Mouse (Mus musculus) intestine, postnatal 0 days (tissue): ENCODE results near the gene E330021D16Rik. TPM values are rescaled to one million over a fixed set of nuclear protein-coding genes. Genes with fewer than 3 reads are reported as not detected.
"Not testable (repeated sequence)": the region's sequence is repeated elsewhere in the genome, so short reads cannot be mapped to it uniquely, and the experiment has no call there.

Experiments used
- ATAC-seq: fragments of 200-750 bp; cut with Nextera tagmentation; 2 replicates; pipeline ENCODE4 v1.8.0; 2017; ENCODE audit warnings: mild to moderate bottlenecking, moderate TSS enrichment, moderate library complexity
- H3K27ac ChIP-seq: fragments of 300-500 bp; sonication (generic); 2 replicates; pipeline ENCODE4 v1.5.1; 2014; ENCODE audit warnings: mild to moderate bottlenecking, low read depth, low read length, moderate library complexity
- H3K27me3 ChIP-seq: fragments of 300-500 bp; sonication (generic); replicated peaks from 2 replicates; pipeline ENCODE4 v1.6.1; 2014; ENCODE audit warnings: low read length, mixed read lengths; ENCODE audit not compliant: control insufficient read depth, insufficient read depth
- H3K36me3 ChIP-seq: fragments of 300-500 bp; sonication (generic); 2 replicates; pipeline ENCODE4 v1.6.1; 2014; ENCODE audit warnings: mild to moderate bottlenecking, moderate library complexity; ENCODE audit not compliant: control insufficient read depth, insufficient read depth
- H3K4me1 ChIP-seq: fragments of 300-500 bp; sonication (generic); replicated peaks from 2 replicates; pipeline ENCODE4 v1.6.1; 2014; ENCODE audit warnings: antibody characterized with exemption, low read length, mixed read lengths; ENCODE audit not compliant: control insufficient read depth, insufficient read depth
- H3K4me2 ChIP-seq: fragments of 300-500 bp; sonication (generic); replicated peaks from 2 replicates; pipeline ENCODE4 v1.6.1; 2014; ENCODE audit warnings: low read depth, mild to moderate bottlenecking, moderate library complexity
- H3K4me3 ChIP-seq: fragments of 300-500 bp; sonication (generic); 2 replicates; pipeline ENCODE4 v1.5.1; 2014; ENCODE audit warnings: low read depth, low read length
- H3K9ac ChIP-seq: fragments of 300-500 bp; sonication (generic); 2 replicates; pipeline ENCODE4 v1.6.1; 2014; ENCODE audit warnings: mild to moderate bottlenecking, low read depth, low read length
- H3K9me3 ChIP-seq: fragments of 300-500 bp; sonication (generic); 2 replicates; pipeline ENCODE4 v1.6.1; 2016; ENCODE audit warnings: mixed run types; ENCODE audit not compliant: control insufficient read depth
- CTCF ChIP-seq: sonication (generic); IDR thresholded peaks from 2 replicates; pipeline ENCODE4 v1.5.1; 2016; ENCODE audit warnings: low read depth, mild to moderate bottlenecking, control low read depth, antibody characterized with exemption, moderate library complexity
- WGBS: fragments of 180-500 bp; shearing (Covaris S2); extraction: QIAGEN DNeasy Blood & Tissue Kit; methylation state at CpG from one replicate; pipeline ENCODE4 v1.1.7; 2014; 5-methylcytosine and 5-hydroxymethylcytosine counted together
- polyA plus RNA-seq: library from polyadenylated mRNA; unstranded; fragments of >200 nt; fragmentation: Nextera tagmentation; extraction: Ambion mirVana; gene quantifications from 2 replicates; pipeline ENCODE4 v1.2.1, GENCODE M21; 2015

E330021D16Rik gene
- polyA plus RNA-seq, 1 experiment from 2014 or later: not detected

DNA sequence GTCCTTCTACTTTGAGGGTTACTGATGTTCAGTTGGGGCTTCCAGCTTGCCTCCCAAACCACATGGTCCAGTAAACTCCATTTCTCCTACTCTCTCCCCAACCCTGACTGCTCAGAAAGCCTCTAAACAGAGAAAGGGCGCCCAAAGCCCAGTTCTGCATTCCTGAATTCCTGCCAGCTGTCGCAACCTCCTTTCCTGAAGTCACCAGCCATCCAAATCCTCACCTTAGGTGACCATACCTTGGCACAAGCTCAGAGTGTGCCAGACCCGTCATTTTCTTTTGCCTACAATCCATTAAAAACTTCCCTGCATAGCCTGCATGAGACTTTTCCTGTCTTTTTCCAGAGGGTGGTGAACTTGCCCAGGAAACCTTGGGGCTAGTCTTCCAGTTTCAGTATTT lies 40.3 kb upstream of the E330021D16Rik start:
- no peak for TF ChIP-seq CTCF
- Histone ChIP-seq H3K27me3 (no peaks in the 10 kb centered on the region), H3K27ac (no peak overlapping the region), H3K4me3 (no peak overlapping the region), H3K36me3 (no peaks in the 10 kb centered on the region), H3K9ac (no peak overlapping the region), H3K4me2 (no peak overlapping the region), H3K9me3 (no peaks in the 10 kb centered on the region), H3K4me1 (0 out of 2 replicates have a peak, but pooled peaks cover 5% of the 10 kb centered on the region)
- ATAC-seq: no peak
- WGBS: 70% methylated on average over 3 of the region's 3 CpGs

DNA sequence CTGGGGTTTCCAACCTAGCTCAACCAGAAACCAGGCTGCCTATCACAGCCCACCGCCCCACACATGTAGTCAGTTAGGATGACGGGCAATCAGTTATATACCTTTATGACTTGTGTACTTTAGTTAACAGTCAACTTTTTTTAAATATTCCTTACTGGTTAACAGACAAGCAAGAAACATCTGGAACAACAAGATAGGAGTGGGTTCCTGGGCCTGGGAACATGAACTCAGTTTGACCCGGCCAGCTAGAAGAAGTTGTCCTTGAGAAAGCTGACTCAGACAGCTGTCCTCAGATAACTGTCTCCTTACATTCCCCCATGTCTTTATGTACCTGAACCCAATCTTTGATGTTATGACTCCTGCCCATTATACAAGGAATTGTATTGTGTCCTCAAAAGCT lies 37.3 kb upstream of the E330021D16Rik start:
- Histone ChIP-seq H3K27ac (no peak overlapping the region), H3K9me3 (no peaks in the 10 kb centered on the region), H3K36me3 (no peaks in the 10 kb centered on the region), H3K4me2 (no peak overlapping the region), H3K27me3 (no peaks in the 10 kb centered on the region), H3K9ac (no peak overlapping the region), H3K4me1 (0 out of 2 replicates have a peak, but pooled peaks cover 5% of the 10 kb centered on the region), H3K4me3 (no peak overlapping the region)
- ATAC-seq: no peak
- no peak for TF ChIP-seq CTCF
- WGBS: 40% methylated on average over 3 of the region's 3 CpGs

DNA sequence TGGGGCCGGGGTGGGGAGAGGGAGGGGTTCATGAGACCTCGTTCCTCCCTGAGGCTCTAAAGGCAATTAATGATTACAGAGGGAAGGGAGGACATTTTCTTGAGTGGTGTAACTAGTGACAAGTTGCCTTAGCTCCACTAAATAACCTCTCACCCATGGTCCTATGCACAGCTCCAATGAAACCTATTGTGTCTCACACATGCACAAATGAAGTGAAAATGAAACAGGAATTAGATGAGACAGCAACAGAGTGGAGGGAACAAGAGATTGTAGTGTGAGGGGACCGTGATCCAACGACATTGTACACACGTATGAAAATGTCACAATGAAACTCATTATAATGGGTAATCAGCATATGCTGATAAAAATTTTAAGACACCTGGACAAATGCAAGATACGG lies 35.5 kb upstream of the E330021D16Rik start:
- 61% methylated on average over 6 of the region's 6 CpGs for WGBS
- Histone ChIP-seq H3K36me3 (no peaks in the 10 kb centered on the region), H3K27me3 (no peaks in the 10 kb centered on the region), H3K4me3 (no peak overlapping the region), H3K4me1 (0 out of 2 replicates have a peak, but pooled peaks cover 5% of the 10 kb centered on the region), H3K9ac (no peak overlapping the region), H3K4me2 (no peak overlapping the region), H3K9me3 (no peaks in the 10 kb centered on the region), H3K27ac (no peak overlapping the region)
- peak; percentile 49; the same call in 1 of the 2 replicates for ATAC-seq
- TF ChIP-seq CTCF: no peak

DNA sequence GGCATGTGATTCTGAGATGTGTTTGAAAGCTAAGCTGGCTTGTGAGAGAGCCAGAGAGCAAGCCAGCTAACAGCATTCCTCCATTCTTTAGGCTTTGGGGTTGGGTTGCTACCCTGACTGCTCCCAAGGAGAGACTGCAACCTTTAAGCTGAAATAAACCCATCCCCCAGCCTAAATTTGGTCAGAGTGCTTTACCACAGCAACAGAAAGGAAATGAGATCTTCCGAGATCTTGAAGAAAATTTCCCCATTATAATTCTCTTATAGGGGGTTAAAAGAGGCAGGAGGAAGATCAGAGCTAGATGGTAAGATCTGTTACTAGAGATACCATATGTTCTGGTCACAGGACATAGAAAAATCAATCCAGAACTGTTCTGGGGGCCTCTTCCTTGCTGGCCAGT lies 34.6 kb upstream of the E330021D16Rik start:
- Histone ChIP-seq H3K27me3 (no peaks in the 10 kb centered on the region), H3K9ac (no peak overlapping the region), H3K27ac (no peak overlapping the region), H3K4me2 (no peak overlapping the region), H3K4me1 (0 out of 2 replicates have a peak, but pooled peaks cover 5% of the 10 kb centered on the region), H3K4me3 (no peak overlapping the region), H3K9me3 (no peaks in the 10 kb centered on the region), H3K36me3 (no peaks in the 10 kb centered on the region)
- WGBS: 73% methylated on average over 1 of the region's 1 CpGs
- no peak for TF ChIP-seq CTCF
- ATAC-seq: no peak

DNA sequence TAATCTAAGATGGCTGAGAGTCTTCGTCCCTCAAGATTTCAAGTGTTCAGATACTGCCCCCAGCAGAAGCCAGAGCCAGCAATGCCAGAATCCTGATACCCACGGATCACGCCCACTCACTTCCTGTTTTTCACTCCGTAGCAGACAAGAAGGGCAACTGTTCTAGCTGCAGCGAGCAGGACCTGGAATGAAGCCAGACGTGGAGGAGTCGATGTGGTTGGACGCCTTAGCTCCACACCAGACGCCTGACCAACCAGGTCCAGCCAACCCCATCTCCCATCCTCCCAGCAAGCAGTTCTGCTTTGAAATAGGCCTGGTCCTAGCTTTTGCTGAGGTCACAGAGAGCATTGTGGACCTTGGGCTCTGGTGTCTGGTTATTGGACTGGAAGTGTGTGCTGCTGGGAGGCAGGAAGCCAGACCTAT lies 33.9 kb upstream of the E330021D16Rik start:
- no peak for TF ChIP-seq CTCF
- H3K4me1 ChIP-seq: 0 out of 2 replicates have a peak, but pooled peaks cover 5% of the 10 kb centered on the region
- H3K4me3 ChIP-seq: no peak overlapping the region
- H3K27ac ChIP-seq: no peak overlapping the region
- no peak overlapping the region for H3K9ac ChIP-seq
- peak; percentile 35; the same call in 1 of the 2 replicates for ATAC-seq
- no peaks in the 10 kb centered on the region for H3K9me3 ChIP-seq
- H3K4me2 ChIP-seq: no peak overlapping the region
- no peaks in the 10 kb centered on the region for H3K36me3 ChIP-seq
- WGBS: 49% methylated on average over 9 of the region's 9 CpGs
- no peaks in the 10 kb centered on the region for H3K27me3 ChIP-seq

DNA sequence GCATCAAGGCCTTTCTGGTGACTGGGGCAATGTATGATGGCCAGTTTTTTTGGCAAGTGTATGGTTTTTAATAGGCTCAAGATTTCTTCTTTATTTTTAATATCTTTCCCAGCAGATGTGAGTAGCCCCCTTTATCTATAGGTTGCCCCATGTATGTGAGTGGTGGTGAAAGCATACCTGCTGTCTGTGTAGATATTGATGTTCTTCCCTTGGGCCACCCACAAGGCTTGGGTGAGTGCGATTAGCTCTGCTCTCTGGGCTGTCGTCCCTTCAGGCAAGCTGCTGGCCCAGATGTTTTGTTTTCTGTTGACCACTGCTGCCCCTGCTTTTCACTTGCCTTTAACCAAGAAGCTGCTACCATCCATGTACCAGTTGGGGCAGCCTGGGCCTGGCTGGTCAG lies 23.8 kb upstream of the E330021D16Rik start:
- H3K4me1 ChIP-seq, ATAC-seq, H3K4me2 ChIP-seq, H3K4me3 ChIP-seq, H3K27me3 ChIP-seq, H3K9me3 ChIP-seq, H3K27ac ChIP-seq, H3K36me3 ChIP-seq, H3K9ac ChIP-seq: not testable (repeated sequence)
- 77% methylated on average over 2 of the region's 2 CpGs for WGBS

DNA sequence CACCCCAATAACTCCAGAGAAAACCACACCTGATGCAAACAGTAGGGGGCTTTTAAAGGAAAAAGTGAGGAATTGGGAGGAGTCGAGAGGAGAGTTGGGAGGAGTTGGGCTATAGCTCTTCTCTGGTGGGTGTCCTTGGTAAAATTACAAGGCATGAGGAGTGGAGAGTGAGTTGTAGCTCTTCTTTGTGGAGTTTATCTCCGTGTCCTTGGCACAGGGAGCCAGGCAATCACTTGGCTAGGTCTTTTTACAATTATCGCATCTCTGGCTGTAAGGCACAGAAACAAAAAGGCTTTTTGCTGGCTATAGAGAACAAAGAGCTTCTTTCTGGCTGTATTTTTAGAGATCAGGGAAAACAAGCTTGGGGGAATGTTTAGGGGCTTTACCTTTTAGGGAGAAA lies 20.8 kb upstream of the E330021D16Rik start:
- H3K36me3 ChIP-seq, H3K9ac ChIP-seq, ATAC-seq, H3K27ac ChIP-seq, H3K4me3 ChIP-seq, H3K9me3 ChIP-seq, H3K4me1 ChIP-seq, H3K27me3 ChIP-seq, H3K4me2 ChIP-seq: not testable (repeated sequence)
- 90% methylated on average over 3 of the region's 3 CpGs for WGBS
